ENCODE assay signal across 8 mouse cellular contexts in genomic region chr3:87755964-87756363, GRCm38 (mm10). TPM values are rescaled to one million over a fixed set of nuclear protein-coding genes. Genes with fewer than 3 reads are reported as not detected.
DNase-seq lines count a peak whose midpoint lies in the region; ATAC-seq and TF ChIP-seq lines count a peak whose summit lies in the region.

No protein-coding gene starts in this region.

- peak; percentile 76 for DNase-seq in R1 (ENCODE audit: low read depth, low spot score)
- peak; percentile 87 to 90 for DNase-seq in cerebellum, postnatal 36 days
- peak; percentile 94 for DNase-seq in gastrocnemius, adult 2 months
- DNase-seq in layer of hippocampus, postnatal 36 days: peak; percentile 87 to 89
- DNase-seq in lung, postnatal 14 days: peak; percentile 92
- peak; percentile 20 for DNase-seq in retina, adult 2 months (ENCODE audit: low read depth, low spot score)
- DNase-seq in thymus, postnatal 14 days: peak; percentile 89

- H3K9ac ChIP-seq in hindbrain, embryonic 15.5 days: peak overlapping the region; percentile 38; the same call in 1 of the 2 replicates

- H3K27me3 ChIP-seq in hindbrain, embryonic 15.5 days: peaks cover 17% of the 10 kb centered on the region

- 4% methylated on average over 24 of the region's 24 CpGs for WGBS in hindbrain, embryonic 15.5 days

- no peak overlapping the region for H3K27ac ChIP-seq in gastrocnemius, adult 2 months
- H3K27ac ChIP-seq in hindbrain, embryonic 15.5 days (replicated peaks): no peak overlapping the region

- H3K9me3 ChIP-seq in hindbrain, embryonic 15.5 days: no peaks in the 10 kb centered on the region

- peak; percentile 98 for TF ChIP-seq CTCF in gastrocnemius, adult 2 months (IDR thresholded peaks at IDR 0.05)

- ATAC-seq in hindbrain, embryonic 15.5 days (ENCODE audit: low FRiP score, low read depth): peak; percentile 88

- intact Hi-C loops in gastrocnemius, adult 2 months (cut with DNase I): loop anchor here (1.0 to 5.0 kb wide), 2 partner anchors 13 to 61 kb away; no protein-coding TSS in a partner anchor

- peak overlapping the region; percentile 57 for H3K4me3 ChIP-seq in gastrocnemius, adult 2 months
- H3K4me3 ChIP-seq in hindbrain, embryonic 15.5 days: peak overlapping the region; percentile 27

- H3K4me1 ChIP-seq in hindbrain, embryonic 15.5 days (replicated peaks): peaks cover 6% of the 10 kb centered on the region

- H3K4me2 ChIP-seq in hindbrain, embryonic 15.5 days: peak overlapping the region; percentile 58

- no peaks in the 10 kb centered on the region for H3K36me3 ChIP-seq in hindbrain, embryonic 15.5 days

RNA-seq across cellular contexts. Expression of gene Lrrc71, which starts 7.5 kb away (rescaled TPM):
- total RNA-seq in gastrocnemius, adult 2 months (2021): under 1 TPM; 0.06 to 0.28 TPM
- 0.39 and 0.49 TPM in 2 replicates for polyA plus RNA-seq in hindbrain, embryonic 15.5 days (2015; fragmentation: Nextera tagmentation; extraction: Ambion mirVana)
- total RNA-seq in layer of hippocampus, postnatal 36 days (2021): 1 to 10 TPM in 1 of 2 experiments, under 1 TPM in 1; 0.40 to 1.6 TPM

RNA-seq across cellular contexts. Expression of gene Ntrk1, which starts 39.0 kb away (rescaled TPM):
- total RNA-seq in gastrocnemius, adult 2 months (2021): not detected
- 6.6 and 17.2 TPM in 2 replicates for polyA plus RNA-seq in hindbrain, embryonic 15.5 days (2015; fragmentation: Nextera tagmentation; extraction: Ambion mirVana)
- under 1 TPM in 1 of 2 experiments, not detected in 1; 0.12 TPM for total RNA-seq in layer of hippocampus, postnatal 36 days (2021)

RNA-seq across cellular contexts. Expression of gene Insrr, which starts 40.8 kb away (rescaled TPM):
- not detected for total RNA-seq in gastrocnemius, adult 2 months (2021)
- polyA plus RNA-seq in hindbrain, embryonic 15.5 days (2015; fragmentation: Nextera tagmentation; extraction: Ambion mirVana): 0.67 and 1.2 TPM in 2 replicates
- total RNA-seq in layer of hippocampus, postnatal 36 days (2021): under 1 TPM; 0.15 TPM

Comparison
In these comparisons a context has a peak if more than half of its experiments do, and no peak if none do; other contexts are left out.
1. DNase-seq: peak in every context shown above with its lines; median percentile 94 in gastrocnemius, adult 2 months; 92 in lung, postnatal 14 days; 89 in thymus, postnatal 14 days; 88 in cerebellum, postnatal 36 days; 88 in layer of hippocampus, postnatal 36 days; 76 in R1; 20 in retina, adult 2 months.